Mouse (Mus musculus): Measurements from ENCODE around the gene Sash1.

GRCm38 (mm10) chr10:8890511-8890910 lies 4.6 kb upstream of the Sash1 start:
- TF ChIP-seq GATA1 (IDR thresholded peaks at IDR 0.05; ENCODE audit: low read length): no peak
- no peak for TF ChIP-seq TAL1 (IDR thresholded peaks at IDR 0.05; ENCODE audit: low read length)
